Mouse (Mus musculus) brain, adult 2 months (tissue): ENCODE measurements around the gene Fam229b.
A peak's percentile ranks its signal among the peaks of the same experiment; 100 is the strongest.

ENCODE experiments used
- DNase-seq: peaks from one replicate; pipeline ENCODE4 v3.0.0; 2011; ENCODE audit warnings: low read depth, low spot score

The Fam229b gene

DNA sequence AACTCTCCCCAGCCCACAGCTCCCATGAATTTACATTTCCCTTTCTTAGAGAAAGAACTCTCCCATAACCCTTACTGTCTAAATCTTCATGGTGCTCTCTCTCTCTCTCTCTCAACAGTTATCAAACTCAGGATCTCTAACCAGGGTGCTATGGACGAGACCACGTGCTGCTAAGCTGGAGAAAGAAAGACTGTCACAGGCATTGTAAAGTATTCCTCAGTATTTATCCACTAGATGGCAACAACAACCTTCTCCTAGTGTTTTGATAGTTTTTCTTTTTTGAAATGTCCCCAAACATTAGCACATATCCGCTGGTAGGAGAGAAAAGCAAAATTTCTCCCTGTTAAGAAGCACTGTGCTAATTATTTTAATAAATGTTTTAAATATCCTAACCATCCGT lies 12.3 kb downstream of the Fam229b start:
- DNase-seq = peak; percentile 20

DNA sequence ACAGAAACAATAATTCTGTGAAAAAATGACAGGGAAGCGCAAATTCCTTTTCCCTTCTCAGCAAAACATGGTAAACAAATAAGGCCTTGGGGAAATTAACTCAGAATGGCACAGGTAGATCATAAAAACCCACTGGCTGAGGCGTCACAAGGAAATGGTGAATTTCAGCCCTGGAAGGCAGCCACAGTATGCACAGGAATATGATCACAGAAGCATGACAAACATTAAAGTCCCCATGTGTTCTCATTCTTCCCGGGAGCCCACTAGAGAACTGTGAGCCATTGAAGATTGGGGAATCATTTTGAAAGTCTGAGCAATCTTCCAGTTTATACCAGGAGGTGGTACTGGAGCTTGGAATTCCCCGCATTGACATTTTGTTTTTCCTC lies 24.2 kb downstream of the Fam229b start:
- DNase-seq = no peak

DNA sequence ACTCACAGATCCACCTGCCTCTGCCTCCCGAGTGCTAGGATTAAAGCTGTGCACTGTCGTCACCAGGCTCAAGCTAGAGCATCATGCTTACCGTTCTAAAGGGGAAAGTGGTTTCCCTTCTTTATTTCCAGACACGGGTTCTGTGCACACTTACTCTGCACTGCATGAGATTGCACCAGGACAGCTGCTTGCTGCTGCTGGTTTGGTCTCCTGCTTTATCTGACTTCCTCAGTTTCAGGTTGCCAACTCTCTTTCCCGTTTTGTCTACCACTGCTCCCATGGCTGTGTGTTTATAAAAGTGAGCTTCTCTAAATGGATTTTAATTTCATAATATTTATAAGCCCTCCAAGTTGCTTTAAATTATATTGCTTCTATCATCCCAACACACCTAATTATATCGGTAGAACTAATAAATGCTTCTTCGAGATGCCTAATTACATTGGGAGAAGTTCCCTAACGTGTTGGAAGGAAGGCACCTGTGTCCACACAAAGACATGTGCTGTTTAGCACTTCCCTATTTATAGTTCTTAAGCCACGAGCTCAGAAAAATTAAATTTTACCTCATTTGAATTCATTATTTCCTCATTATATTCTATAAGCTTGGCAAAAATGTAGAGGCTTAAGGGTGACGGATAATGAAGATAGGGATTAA lies 24.8 kb downstream of the Fam229b start:
- DNase-seq = no peak

DNA sequence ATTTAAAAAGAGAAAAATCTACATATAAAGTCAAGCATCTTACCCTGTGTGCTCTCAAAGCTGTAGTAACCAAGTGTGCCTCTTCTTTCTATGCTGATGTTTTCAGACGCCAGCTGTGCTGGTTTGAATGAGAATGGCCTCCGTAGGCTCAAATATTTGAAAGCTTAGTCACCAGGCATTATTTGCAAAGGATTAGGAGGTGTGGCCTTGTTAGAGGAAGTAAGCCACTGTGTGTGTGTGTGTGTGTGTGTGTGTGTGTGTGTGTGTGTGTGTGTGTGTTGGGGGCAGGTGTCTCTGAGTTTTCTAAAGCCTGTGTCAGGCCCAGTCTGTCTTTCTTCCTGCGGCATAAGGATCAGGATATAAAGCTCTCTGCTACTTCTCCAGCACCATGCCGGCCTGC lies 26.8 kb downstream of the Fam229b start:
- no peak for DNase-seq

DNA sequence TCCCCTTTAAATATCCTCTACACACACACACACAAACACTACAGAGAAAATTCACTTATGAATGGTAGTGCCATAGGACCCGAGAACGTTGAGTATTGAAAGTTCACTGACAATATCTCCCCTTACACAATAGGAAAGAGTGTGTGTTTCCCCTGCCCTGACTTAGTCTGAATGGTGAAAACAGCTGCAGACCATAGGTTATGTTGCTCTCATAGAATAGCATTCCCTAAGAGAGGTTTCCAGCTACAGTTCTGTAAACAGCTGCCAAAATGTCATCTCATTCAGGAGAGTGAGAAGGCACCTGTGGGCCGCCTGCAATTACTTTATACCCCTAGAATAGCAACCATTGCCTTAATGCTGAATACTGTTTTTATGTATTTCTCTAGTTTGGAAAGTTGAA lies 27.3 kb downstream of the Fam229b start:
- DNase-seq = no peak

DNA sequence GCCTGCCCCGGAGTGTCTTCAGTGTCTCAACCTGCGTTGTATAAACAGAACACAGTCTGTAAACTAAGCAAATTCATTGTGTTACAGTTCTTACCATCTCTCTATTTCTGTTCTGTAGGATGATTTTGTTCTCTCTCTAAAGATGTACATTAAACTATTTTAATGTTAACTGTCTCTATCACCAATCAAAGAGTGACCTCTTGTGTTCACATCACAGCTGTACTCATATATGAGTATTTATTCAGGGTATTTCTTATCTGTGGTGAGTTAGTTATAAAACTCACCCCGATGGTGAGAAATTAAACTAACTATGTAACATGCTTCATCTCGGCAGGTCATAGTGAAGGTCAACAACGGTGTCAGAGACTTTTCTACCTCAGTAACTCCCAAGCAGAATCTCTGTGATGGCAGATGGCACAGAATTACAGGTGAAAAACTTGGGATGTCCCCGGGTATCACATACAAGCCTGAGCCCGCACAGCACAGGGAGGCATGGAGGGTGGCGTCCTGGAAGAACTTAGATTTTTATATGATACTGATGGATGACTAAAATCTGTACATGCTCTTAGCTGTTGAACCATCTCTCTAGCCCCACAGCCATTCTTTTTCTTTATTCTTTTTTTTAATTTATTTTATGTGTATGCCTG lies 28.8 kb downstream of the Fam229b start:
- DNase-seq = no peak

DNA sequence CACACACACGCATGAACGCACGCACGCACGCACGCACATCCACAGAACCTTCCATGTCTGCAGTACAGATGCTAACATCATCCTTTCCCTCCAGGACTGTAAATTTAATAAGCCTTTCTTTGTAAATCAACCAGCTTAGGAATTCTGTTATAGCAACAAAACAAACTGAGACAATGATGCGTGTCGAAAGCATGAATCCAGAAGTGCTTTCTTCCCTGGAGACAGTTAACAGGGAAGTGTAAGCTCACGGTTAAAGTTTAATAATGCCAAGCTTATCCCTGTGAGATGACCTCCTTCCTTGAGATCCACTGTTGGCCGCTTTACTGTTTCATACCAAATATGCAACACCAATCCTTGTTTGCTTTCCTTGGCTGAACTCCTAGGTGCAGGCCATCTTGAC lies 35.0 kb downstream of the Fam229b start:
- no peak for DNase-seq

DNA sequence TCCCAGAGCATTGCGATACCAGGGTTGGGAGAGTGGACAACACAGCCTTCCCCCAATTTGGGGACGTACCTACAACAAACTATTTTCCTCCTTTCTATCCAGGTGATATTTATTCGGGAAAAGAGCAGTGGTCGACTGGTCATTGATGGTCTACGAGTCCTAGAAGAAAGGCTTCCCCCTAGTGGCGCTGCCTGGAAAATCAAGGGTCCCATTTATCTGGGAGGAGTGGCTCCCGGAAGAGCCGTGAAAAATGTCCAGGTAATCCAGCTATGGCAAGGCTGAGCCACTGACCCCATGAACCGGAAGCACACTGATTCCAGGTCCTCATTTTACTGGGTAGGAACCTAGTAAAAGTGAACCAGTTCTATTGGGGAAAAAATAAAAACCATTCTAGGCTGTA lies 36.7 kb downstream of the Fam229b start:
- DNase-seq = peak; percentile 25

DNA sequence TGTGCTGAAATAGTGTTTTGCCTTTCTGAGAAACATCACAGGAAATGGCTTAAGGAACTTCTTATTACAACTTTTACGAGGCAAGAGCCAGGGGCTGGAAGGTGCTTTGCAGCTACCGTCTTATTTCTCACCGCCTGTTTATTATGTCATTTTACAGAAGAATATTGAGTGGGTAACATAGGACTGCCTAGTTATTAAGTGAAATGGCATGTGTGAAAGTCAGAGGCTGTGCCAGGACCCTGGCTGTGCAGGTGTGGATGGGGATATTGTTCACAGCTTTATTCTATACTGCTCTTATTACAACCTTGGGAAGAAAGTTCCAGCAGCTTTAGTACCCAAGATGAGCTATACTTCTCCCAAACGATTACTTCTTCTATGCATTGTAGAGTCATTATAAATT lies 61.7 kb downstream of the Fam229b start:
- no peak for DNase-seq
